Mouse (Mus musculus) forebrain, embryonic 13.5 days (tissue): Measurements from ENCODE around the gene Gm14443. TPM values are rescaled to one million over a fixed set of nuclear protein-coding genes. Genes with fewer than 3 reads are reported as not detected.
"Not testable (repeated sequence)": the region's sequence is repeated elsewhere in the genome, so short reads cannot be mapped to it uniquely, and the experiment has no call there.

Experiments used
- ATAC-seq: fragments of 200-750 bp; cut with Nextera tagmentation; 2 replicates; pipeline ENCODE4 v1.8.0; 2017
- H3K27ac ChIP-seq: fragments of 300-500 bp; sonication (generic); 2 replicates; pipeline ENCODE4 v1.5.1; 2015; ENCODE audit warnings: inconsistent platforms, mild to moderate bottlenecking, moderate library complexity
- H3K27me3 ChIP-seq: fragments of 300-500 bp; sonication (generic); 2 replicates; pipeline ENCODE4 v1.6.1; 2015; ENCODE audit warnings: mild to moderate bottlenecking, inconsistent platforms
- H3K36me3 ChIP-seq: fragments of 300-500 bp; sonication (generic); 2 replicates; pipeline ENCODE4 v1.6.1; 2015; ENCODE audit warnings: mild to moderate bottlenecking, inconsistent platforms; ENCODE audit not compliant: poor library complexity, severe bottlenecking
- H3K4me1 ChIP-seq: fragments of 300-500 bp; sonication (generic); 2 replicates; pipeline ENCODE4 v1.6.1; 2015; ENCODE audit warnings: inconsistent platforms
- H3K4me2 ChIP-seq: fragments of 300-500 bp; sonication (generic); 2 replicates; pipeline ENCODE4 v1.6.1; 2015; ENCODE audit warnings: inconsistent platforms, mild to moderate bottlenecking, moderate library complexity
- H3K4me3 ChIP-seq: fragments of 300-500 bp; sonication (generic); 2 replicates; pipeline ENCODE4 v1.5.1; 2015; ENCODE audit warnings: mild to moderate bottlenecking, inconsistent platforms
- H3K9ac ChIP-seq: fragments of 300-500 bp; sonication (generic); 2 replicates; pipeline ENCODE4 v1.6.1; 2015; ENCODE audit warnings: mild to moderate bottlenecking, inconsistent platforms
- H3K9me3 ChIP-seq: fragments of 300-500 bp; sonication (generic); replicated peaks from 2 replicates; pipeline ENCODE4 v1.6.1; 2016; ENCODE audit warnings: inconsistent platforms
- WGBS: fragments of 180-500 bp; shearing (Covaris S2); methylation state at CpG from one replicate; pipeline ENCODE4 v1.1.7; 2015; 5-methylcytosine and 5-hydroxymethylcytosine counted together
- polyA plus RNA-seq: library from polyadenylated mRNA; unstranded; fragments of >200 nt; fragmentation: Nextera tagmentation; extraction: Ambion mirVana; gene quantifications from 2 replicates; pipeline ENCODE4 v1.2.1, GENCODE M21; 2015

Gm14443 gene
- polyA plus RNA-seq, 1 experiment from 2014 or later: 1.1 TPM

GRCm38 (mm10) chr2:175141993-175142295 lies 33.7 kb downstream of the Gm14443 start, which contains the start of gene Gm14399:
TSS of gene Gm14399 (minus strand) at chr2:175142012.
- H3K4me1 ChIP-seq, H3K27ac ChIP-seq, H3K9ac ChIP-seq: not testable (repeated sequence)

GRCm38 (mm10) chr2:175141118-175141992 lies 34.3 kb downstream of the Gm14443 start:
- not testable (repeated sequence) for H3K27ac ChIP-seq, H3K27me3 ChIP-seq, H3K9me3 ChIP-seq, H3K9ac ChIP-seq, ATAC-seq, H3K4me1 ChIP-seq, H3K36me3 ChIP-seq
- H3K4me2 ChIP-seq: peak overlapping the region; percentile 50
- 2% methylated on average over 25 of the region's 25 CpGs for WGBS
- peak overlapping the region; percentile 47 for H3K4me3 ChIP-seq

More at GRCm38 (mm10) chr2:175141993-175142295, 33.7 kb downstream of the Gm14443 start, which contains the start of gene Gm14399:
- WGBS: 16% methylated on average over 1 of the region's 2 CpGs
- Histone ChIP-seq H3K4me3 (peak within 1 kb of the TSS; percentile 47), H3K4me2 (peak within 1 kb of the TSS; percentile 50)
- H3K27me3 ChIP-seq, H3K36me3 ChIP-seq, H3K9me3 ChIP-seq, ATAC-seq: not testable (repeated sequence)

- H3K4me2 ChIP-seq, H3K9ac ChIP-seq, ATAC-seq, H3K36me3 ChIP-seq, H3K4me1 ChIP-seq, H3K27ac ChIP-seq, H3K4me3 ChIP-seq, H3K9me3 ChIP-seq, H3K27me3 ChIP-seq: not testable (repeated sequence)
Measured at GRCm38 (mm10) chr2:175140624-175141023, 35.0 kb downstream of the Gm14443 start.

Other genes with a start within 250 kb of the Gm14443 start
- not detected in 2 replicates for gene Gm14444, start 165.6 kb downstream of the Gm14443 start, polyA plus RNA-seq
- gene Gm14393, start 108.1 kb downstream of the Gm14443 start, polyA plus RNA-seq: 0.83 TPM in 1 of 2 replicates, not detected in the other
- 4.2 and 4.8 TPM in 2 replicates for gene Gm14399, start 33.9 kb downstream of the Gm14443 start, polyA plus RNA-seq
- 5.4 and 7.7 TPM in 2 replicates for gene Gm14391, start 31.0 kb upstream of the Gm14443 start, polyA plus RNA-seq
- 1.8 TPM in 1 of 2 replicates, not detected in the other for gene Gm14440, start 99.3 kb upstream of the Gm14443 start, polyA plus RNA-seq
- 16.7 and 17.9 TPM in 2 replicates for gene Gm4631, start 162.3 kb upstream of the Gm14443 start, polyA plus RNA-seq
- gene Zfp968, start 196.6 kb upstream of the Gm14443 start, polyA plus RNA-seq: 5.0 and 5.1 TPM in 2 replicates